Mouse (Mus musculus) lung, postnatal 25 days (tissue): ENCODE results near the gene Rps6kc1.
A peak's percentile ranks its signal among the peaks of the same experiment; 100 is the strongest.

Experiments used
- DNase-seq: peaks from one replicate; pipeline ENCODE4 v3.0.0; 2022; ENCODE audit warnings: low spot score

Gene Rps6kc1

GRCm38 (mm10) chr1:190763756-190764155 is 147.8 kb downstream of the Rps6kc1 start:
- no peak for DNase-seq

- DNase-seq = no peak
Measured at GRCm38 (mm10) chr1:190761786-190762185, 149.8 kb downstream of the Rps6kc1 start.

DNA sequence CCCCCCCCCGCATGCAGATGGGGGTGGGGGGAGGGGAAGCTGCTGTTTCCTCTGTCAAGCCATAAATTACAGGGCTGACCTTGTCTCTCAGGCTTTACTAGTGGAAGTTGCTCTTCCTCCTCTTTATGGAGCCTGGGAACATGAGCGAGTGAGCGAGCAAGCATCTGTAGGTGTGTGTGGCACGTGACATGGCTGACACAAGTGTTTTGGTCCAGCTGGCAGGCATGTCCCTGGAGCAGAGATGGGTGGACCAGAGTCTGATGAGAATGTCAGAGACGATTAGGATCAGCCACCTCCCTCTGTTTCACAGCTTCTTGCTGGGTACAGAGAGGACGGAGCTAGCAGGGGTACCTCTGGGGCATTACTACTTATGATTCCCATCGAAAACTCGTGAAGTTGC is 153.7 kb downstream of the Rps6kc1 start:
- DNase-seq = no peak

GRCm38 (mm10) chr1:190751794-190752570 is 159.6 kb downstream of the Rps6kc1 start:
- DNase-seq = no peak

DNA sequence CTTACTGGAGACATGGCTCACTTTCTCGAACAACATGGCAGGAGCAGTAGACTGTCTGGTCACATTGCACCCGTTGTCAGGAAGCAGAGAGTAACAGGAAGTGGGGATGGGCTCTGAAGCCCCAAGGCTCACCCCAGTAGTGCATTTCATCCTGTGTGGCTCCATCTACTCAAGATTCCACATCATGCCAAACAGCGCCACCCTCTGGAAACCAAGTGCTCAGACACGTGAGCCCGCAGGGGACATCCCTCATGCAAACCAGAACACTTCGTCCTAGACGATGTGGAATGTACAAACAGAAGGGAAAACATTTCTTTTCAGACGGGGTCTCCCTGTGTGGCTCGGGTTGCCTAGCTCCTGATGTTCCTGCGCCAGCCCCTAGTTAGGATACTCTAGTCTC is 162.6 kb downstream of the Rps6kc1 start:
- DNase-seq = no peak

DNA sequence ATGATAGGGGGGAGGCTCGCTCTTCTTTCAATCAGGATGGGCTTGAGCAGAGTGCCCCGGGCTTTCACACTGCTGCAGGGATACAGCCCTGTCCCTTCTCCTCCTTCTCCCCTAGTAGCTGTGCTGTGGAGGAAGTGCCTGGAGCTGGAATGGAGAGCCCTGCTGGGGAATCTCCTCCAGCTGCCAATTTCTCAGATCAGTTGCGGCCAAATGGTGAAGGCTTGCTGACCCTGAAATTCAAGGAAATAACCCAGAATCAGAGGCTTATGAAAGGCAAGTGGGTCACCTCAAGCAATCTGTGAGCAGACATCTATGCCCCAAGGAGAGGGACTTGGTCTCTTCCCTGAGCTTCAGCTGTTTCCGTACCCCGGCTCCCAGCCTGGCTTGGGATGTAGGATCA is 170.1 kb downstream of the Rps6kc1 start:
- no peak for DNase-seq

- no peak for DNase-seq
Measured at GRCm38 (mm10) chr1:190732803-190733202, 178.8 kb downstream of the Rps6kc1 start.

DNA sequence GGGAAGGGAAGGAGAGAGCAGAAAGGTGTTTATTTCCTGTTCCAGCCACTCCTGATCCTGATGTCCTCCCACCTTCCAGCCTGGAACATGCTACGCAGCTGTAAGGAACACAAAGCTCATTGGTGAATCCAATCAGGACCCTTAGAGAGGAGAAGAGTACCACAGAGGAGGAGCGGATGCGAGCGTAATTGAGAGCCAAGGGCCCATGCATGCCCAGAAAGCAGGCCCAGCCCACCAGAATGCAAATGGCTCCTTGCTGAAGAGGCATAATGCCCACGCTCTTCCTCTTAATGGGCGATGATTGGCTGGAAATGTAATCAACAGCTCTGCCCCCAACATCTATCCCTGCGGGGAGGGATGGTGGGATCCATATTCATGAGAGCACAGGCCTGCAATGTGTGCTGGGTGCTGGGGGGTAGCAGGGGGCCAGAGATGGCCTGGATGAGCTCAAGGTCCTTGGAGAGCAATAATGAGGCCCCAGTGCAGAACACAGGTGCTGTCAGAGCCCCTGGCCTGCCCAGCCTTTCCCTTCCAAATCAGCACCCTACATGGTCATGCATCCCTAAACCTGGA is 182.0 kb downstream of the Rps6kc1 start:
- no peak for DNase-seq

- DNase-seq = no peak
Measured at GRCm38 (mm10) chr1:190728111-190728651, 183.4 kb downstream of the Rps6kc1 start.

GRCm38 (mm10) chr1:190727385-190727784 is 184.2 kb downstream of the Rps6kc1 start:
- DNase-seq = no peak

DNA sequence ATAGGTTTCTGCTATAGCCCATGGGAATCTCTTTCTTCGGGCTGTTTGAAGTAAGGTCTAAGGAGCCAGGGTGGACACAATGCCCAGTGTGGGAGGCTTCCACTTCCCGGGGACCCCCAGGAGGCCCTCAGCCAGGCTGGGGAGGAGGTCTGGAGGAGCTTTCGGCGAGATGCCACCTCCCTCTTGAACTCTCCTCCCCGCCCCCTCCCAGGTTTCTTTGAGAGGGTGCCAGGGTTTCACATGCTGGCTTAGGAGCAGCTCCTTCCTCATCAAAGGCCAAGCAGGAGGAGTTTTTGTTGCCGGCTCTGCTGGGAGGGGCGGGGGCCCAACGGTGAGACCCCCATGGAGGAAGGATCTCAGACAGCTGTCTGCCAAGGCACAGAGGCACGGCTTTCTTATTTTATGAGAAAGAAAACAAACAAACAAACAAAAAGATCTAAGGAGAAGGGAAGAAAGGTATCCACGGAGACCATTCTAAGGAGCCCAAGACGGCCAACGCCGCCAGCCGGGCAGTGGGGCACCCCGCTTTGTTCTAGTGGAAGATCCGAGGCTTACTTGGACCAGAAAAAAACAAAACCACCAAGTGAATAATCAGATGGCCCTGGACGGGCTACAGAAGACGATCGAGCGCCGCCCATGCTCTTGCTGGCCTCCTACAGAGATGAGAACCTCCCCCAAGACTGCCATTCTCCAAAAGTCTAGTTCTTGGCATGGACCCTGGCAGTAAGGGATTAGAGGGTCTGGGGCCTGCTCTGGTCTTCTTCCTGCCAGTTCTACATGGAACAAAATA is 186.8 kb downstream of the Rps6kc1 start:
- DNase-seq = no peak

- DNase-seq = no peak
Measured at GRCm38 (mm10) chr1:190723926-190724430, 187.6 kb downstream of the Rps6kc1 start.

- no peak for DNase-seq
Measured at GRCm38 (mm10) chr1:190713848-190714247, 197.7 kb downstream of the Rps6kc1 start.

- DNase-seq = no peak
Measured at GRCm38 (mm10) chr1:190697576-190697975, 214.0 kb downstream of the Rps6kc1 start.

DNA sequence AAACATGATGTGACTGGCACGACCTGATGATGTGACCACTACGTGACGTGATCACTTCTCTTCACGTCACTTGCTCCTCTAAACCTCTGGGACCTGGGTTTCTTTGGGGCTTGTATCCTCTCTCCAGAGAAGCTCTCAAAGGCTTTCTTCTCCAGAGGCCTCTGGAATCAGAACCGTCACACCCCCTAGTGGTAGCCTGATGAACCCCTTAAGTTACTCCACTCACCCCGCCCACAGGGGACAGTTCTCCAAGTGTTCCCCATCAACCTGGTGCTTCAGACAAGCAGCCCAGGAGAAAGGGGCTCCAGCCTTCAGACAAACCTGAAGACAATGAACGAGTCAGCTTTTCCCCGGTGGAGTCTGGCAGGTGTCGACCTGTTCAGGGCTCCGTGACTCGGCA is 216.0 kb downstream of the Rps6kc1 start:
- DNase-seq = peak; percentile 9

- no peak for DNase-seq
Measured at GRCm38 (mm10) chr1:190690528-190691262, 220.9 kb downstream of the Rps6kc1 start.

DNA sequence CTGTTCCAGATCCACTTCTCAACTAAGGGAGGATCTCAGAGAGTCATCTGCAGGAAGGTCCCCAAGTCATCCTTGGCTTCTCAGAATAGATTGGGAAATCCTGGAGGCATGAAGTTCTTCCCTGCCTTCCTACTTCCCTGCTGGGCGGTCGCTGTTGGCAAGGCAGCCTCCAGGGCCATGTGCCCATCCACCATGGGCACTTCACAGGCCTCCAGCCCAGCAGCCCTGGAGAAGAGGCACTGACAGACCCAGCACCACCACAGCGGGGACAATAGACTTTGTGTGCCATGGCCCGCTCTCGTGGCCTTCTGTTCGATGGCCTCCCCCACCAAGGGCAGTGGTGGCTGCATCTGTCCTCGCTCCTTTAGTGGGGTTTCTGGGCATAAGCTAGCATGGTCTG is 228.5 kb downstream of the Rps6kc1 start:
- no peak for DNase-seq

DNA sequence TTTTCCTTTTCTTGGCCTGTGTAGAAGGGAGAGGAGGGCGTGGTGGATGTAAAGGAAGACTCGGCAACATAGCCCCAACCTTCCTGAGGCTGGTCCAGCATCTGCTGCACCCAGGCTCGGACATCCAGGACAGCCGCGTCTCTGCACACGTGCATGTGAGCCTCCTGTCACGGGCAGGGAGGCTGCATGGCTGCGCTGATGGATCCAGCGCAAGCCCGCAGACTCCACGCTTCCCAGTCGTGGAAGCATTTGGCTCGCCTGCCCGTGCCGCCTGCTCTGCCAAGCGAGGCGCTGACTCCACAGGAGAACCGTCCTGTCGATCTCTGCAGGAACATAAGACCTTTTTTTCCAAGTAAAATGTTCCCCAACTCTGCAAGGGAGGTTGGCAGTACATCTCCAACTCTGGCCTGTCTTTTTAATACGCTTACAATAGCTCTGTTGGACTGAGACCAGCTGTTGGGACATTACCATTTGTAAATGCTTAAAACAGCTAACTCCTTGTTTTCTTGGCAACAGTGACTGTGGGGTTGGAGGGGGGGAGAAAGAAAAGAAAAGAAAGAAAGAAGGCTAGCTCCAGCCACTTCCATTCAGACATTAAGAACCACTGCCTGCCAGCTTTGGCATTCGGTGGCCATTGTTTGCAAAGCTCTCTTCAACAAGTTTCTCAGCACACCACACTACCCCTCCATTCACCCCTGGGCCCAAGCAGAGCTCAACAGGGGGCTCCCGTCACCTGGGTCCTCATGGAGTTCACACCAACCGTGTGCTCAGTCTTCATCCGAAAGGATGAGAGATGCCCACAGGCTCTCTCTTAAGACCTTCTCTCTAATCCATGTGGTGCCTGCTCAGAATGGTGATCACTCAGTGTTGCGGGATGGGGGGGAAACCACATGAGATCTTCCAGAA is 229.3 kb downstream of the Rps6kc1 start:
- DNase-seq = peak; percentile 5

- DNase-seq = no peak
Measured at GRCm38 (mm10) chr1:190675455-190675854, 236.1 kb downstream of the Rps6kc1 start.

DNA sequence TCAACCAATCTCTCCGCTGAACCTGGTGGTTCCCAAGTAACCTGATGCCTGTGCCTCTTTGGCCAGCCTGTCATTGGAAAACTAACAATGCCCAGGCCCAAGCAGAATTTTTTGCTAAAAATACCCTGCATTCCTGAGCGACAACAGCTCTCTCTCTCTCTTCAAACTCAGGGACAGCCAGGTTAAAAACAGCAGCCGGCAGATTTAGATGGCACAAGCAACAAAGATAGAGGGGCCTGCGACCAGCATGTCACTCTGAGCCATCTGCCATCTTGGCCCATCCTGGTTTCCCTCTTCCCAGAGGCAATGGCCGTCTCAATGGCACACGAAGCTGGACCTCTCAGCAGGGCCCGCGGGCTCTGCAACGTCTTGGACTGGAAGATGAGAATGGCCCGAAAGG is 242.5 kb downstream of the Rps6kc1 start:
- DNase-seq = no peak

GRCm38 (mm10) chr1:190667821-190668220 is 243.7 kb downstream of the Rps6kc1 start:
- DNase-seq = no peak
